Mouse (Mus musculus) small intestine, adult 2 months (tissue): ENCODE results near the gene Dab2ip.

Experiments used
- CTCF ChIP-seq: fragments of 200-500 bp; IDR thresholded peaks from 2 replicates; pipeline ENCODE4 v1.5.1; 2012; ENCODE audit warnings: low read depth, mild to moderate bottlenecking, control low read depth, inconsistent platforms, low read length, moderate library complexity, mixed read lengths; ENCODE audit not compliant: insufficient replicate concordance, insufficient read length; ENCODE audit errors: extremely low read depth
- POLR2A ChIP-seq: fragments of 200-500 bp; IDR thresholded peaks from 2 replicates; pipeline ENCODE4 v1.6.1; 2012; ENCODE audit warnings: low read depth, mild to moderate bottlenecking, control low read depth, inconsistent platforms, low read length, moderate library complexity

- no peak for TF ChIP-seq POLR2A
- TF ChIP-seq CTCF: no peak
Measured at GRCm38 (mm10) chr2:35589800-35590199, 31.7 kb downstream of the Dab2ip start.
